Mouse (Mus musculus): ENCODE data around the gene Kcnj15. TPM values are rescaled to one million over a fixed set of nuclear protein-coding genes. Genes with fewer than 3 reads are reported as not detected.
A peak's percentile ranks its signal among the peaks of the same experiment; 100 is the strongest.

Kcnj15 gene
- 0.16 TPM in 1 of 2 replicates, not detected in the other for polyA plus RNA-seq (2014; fragmentation: Nextera tagmentation; extraction: Ambion mirVana)

DNA sequence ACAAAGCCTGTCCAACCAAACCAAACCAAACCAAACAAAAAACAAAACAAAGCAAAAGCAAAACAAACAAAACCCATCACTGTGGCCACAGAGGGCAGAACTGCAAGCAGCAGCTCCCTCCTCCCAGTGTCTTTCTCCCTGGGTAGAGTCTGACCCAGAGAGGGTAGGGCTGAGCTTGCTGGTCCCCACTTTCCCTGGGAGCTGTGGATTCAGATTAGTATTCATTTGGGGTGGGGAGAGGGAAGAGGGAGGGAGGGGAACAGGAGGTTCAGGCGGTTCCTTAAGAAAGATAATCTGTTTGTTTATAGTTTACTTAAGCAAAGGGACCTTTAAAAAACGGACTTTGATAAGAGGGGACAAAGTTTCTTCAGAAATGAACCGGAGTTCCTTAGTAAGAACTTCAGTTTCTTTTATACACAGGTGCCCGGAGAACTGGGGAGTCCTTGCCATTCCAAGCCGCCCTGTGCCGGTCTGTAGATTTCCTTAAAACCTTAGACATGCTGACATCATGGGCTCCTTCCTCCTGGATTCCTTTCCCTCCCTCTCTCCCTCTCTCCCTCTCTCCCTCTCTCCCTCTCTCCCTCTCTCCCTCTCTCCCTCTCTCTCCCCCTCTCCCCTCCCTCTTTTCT, at the start of gene Kcnj15:
Gene Kcnj15, plus strand, starts transcription at position 293 of the 629 bp plus-strand sequence.
- H3K9me3 ChIP-seq (ENCODE audit: control insufficient read depth, low read length), result no peaks in the 10 kb centered on the region
- no peak for ATAC-seq (ENCODE audit: low FRiP score)
- no peak within 1 kb of the TSS for H3K4me2 ChIP-seq
- WGBS, result 25% methylated on average over 6 of the region's 6 CpGs
- H3K27ac ChIP-seq (ENCODE audit: low read depth, low read length), result no peak within 1 kb of the TSS
- no peak within 1 kb of the TSS for H3K4me3 ChIP-seq (ENCODE audit: low read depth, low read length)
- H3K9ac ChIP-seq (ENCODE audit: low read length), result no peak within 1 kb of the TSS
- no peaks in the 10 kb centered on the region for H3K36me3 ChIP-seq (ENCODE audit: control insufficient read depth, insufficient read depth, low read length)
- H3K4me1 ChIP-seq (ENCODE audit: control insufficient read depth, insufficient read depth, low read length), result no peaks in the 10 kb centered on the region
- H3K27me3 ChIP-seq (ENCODE audit: control insufficient read depth, insufficient read depth, low read length), result no peaks in the 10 kb centered on the region
- DNase-seq (ENCODE audit: low spot score, missing footprints), result no peak

DNA sequence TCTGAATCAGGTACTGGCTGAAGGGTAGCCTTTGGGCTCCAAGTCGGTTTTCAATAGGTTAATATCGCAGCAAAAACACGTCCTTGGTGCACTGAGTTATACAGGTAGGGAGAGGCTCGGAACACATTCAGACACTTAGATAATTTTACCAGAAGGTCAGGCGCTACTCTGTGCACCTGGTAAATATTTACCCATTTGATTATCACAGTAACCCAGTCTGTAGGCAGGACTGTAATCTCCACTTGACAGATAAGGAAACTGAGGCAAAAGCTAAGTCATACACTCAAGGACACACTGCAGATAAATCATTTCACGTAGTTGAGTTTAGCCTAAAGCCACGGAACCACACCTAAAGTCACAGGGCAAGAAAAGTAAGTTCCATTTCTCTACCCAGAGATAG, 49.1 kb upstream of the Kcnj15 start:
- DNase-seq (ENCODE audit: low spot score, missing footprints), result no peak
- H3K27me3 ChIP-seq (ENCODE audit: control insufficient read depth, insufficient read depth, low read length), result no peaks in the 10 kb centered on the region
- H3K9me3 ChIP-seq (ENCODE audit: control insufficient read depth, low read length), result no peaks in the 10 kb centered on the region
- no peaks in the 10 kb centered on the region for H3K36me3 ChIP-seq (ENCODE audit: control insufficient read depth, insufficient read depth, low read length)
- H3K4me3 ChIP-seq (ENCODE audit: low read depth, low read length), result no peak overlapping the region
- ATAC-seq (ENCODE audit: low FRiP score), result no peak
- H3K4me1 ChIP-seq (ENCODE audit: control insufficient read depth, insufficient read depth, low read length), result no peaks in the 10 kb centered on the region
- no peak overlapping the region for H3K4me2 ChIP-seq
- WGBS, result 90% methylated on average over 7 of the region's 7 CpGs
- H3K9ac ChIP-seq (ENCODE audit: low read length), result no peak overlapping the region
- no peak overlapping the region for H3K27ac ChIP-seq (ENCODE audit: low read depth, low read length)

DNA sequence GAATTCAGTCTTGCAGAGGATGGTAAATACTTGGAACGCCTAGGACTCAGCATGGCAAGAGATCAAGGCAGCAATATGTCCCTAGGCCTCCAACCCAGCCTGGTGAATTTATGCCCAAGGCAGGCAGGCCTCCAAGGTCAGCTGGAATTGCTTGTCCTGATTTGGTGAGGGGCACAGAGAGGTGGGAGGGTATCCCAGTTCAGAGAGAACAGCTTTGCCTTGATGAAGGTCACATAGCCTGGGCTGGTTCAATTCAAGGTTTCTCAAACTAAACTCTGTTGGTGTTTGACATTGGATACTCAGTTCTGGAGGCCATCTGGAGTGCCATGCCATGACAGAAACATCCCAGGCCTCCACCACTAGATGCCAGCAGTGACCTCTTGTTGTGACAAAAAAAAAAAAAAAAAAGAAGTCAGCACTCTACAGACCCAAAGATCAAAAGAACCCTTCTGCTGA, 48.3 kb upstream of the Kcnj15 start:
- WGBS, result 73% methylated on average over 1 of the region's 1 CpGs
- no peak overlapping the region for H3K4me2 ChIP-seq

DNA sequence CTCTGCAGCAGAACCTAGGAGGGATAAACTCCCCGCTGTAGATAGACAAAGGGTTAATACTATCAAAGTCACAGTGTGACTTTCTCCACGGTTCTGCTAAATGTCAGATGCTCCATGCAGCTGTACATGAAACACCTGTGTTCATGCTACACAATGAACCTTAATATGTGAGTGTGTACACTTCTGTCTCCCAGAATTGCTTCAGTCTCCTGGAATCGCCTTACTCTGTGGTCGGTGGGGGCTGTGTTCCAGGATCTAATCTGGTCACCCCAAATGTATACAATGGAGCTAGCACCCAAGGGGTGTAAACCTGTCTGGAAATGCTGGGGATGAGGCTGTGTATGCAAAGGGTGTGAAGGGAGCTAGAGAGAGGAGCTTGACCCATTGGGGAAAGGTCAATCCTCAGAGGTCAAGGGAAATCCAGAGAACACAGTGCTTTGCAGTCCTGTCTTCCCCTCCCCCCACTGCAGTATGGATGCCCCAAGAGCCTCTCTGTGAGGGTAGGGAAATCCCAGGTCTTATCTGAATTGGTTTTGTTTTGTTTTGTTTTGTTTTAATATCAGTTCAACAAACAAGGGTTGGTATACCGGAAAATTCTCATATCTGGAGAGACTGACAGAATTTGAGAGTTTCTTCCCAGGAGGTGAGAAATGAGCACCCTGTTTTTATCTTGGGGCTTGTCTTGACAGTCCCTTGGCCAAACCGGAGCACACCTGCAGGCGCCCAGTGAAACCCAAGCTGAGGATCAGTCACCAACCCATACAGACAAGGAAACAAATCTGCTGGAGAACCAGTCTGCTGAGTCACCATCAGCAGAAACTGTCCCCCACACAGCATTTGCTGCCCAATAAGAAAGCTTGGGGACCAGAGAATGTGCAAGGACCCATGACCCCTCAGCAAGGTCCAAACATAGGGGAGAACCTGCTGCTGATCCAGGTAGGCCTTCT, 42.8 kb upstream of the Kcnj15 start:
- Histone ChIP-seq H3K9me3 (ENCODE audit: control insufficient read depth, low read length) (no peaks in the 10 kb centered on the region), H3K4me3 (ENCODE audit: low read depth, low read length) (no peak overlapping the region), H3K27me3 (ENCODE audit: control insufficient read depth, insufficient read depth, low read length) (no peaks in the 10 kb centered on the region), H3K4me1 (ENCODE audit: control insufficient read depth, insufficient read depth, low read length) (peaks cover 5% of the 10 kb centered on the region; the same call in 1 of the 2 replicates), H3K4me2 (no peak overlapping the region), H3K9ac (ENCODE audit: low read length) (no peak overlapping the region), H3K36me3 (ENCODE audit: control insufficient read depth, insufficient read depth, low read length) (no peaks in the 10 kb centered on the region), H3K27ac (ENCODE audit: low read depth, low read length) (no peak overlapping the region)
- peak; percentile 76 for DNase-seq (ENCODE audit: low spot score, missing footprints)
- no peak for ATAC-seq (ENCODE audit: low FRiP score)
- 72% methylated on average over 7 of the region's 7 CpGs for WGBS

More for the DNA sequence above, 48.3 kb upstream of the Kcnj15 start:
- H3K27ac ChIP-seq (ENCODE audit: low read depth, low read length), result no peak overlapping the region
- 0 out of 2 replicates have a peak, but pooled peaks cover 2% of the 10 kb centered on the region for H3K4me1 ChIP-seq (ENCODE audit: control insufficient read depth, insufficient read depth, low read length)
- ATAC-seq (ENCODE audit: low FRiP score), result no peak
- H3K4me3 ChIP-seq (ENCODE audit: low read depth, low read length), result no peak overlapping the region
- no peaks in the 10 kb centered on the region for H3K27me3 ChIP-seq (ENCODE audit: control insufficient read depth, insufficient read depth, low read length)
- no peak for DNase-seq (ENCODE audit: low spot score, missing footprints)
- no peak overlapping the region for H3K9ac ChIP-seq (ENCODE audit: low read length)
- no peaks in the 10 kb centered on the region for H3K36me3 ChIP-seq (ENCODE audit: control insufficient read depth, insufficient read depth, low read length)
- H3K9me3 ChIP-seq (ENCODE audit: control insufficient read depth, low read length), result no peaks in the 10 kb centered on the region

DNA sequence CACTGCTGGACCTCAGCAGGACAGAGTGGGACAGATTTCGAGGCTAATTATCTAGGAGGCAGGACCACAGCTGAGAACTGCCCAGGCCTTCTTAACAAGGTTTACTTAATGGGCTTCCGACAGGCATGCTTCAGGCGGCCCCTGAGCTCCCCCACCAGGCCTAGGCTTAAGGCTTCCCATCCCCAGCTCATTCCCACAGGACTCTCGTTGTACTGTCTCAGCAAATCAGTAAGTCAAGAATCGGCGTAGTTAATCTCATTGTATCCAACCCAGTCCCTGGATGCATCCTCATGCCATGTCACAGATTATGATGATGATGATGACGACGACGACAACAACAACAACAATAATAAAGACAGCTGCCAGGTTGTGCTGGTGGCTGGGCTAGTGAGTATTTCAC, 41.6 kb upstream of the Kcnj15 start:
- ATAC-seq (ENCODE audit: low FRiP score) (peak; percentile 27; the same call in 1 of the 2 replicates), DNase-seq (ENCODE audit: low spot score, missing footprints) (peak; percentile 78)
- Histone ChIP-seq H3K36me3 (ENCODE audit: control insufficient read depth, insufficient read depth, low read length) (no peaks in the 10 kb centered on the region), H3K9ac (ENCODE audit: low read length) (no peak overlapping the region), H3K27me3 (ENCODE audit: control insufficient read depth, insufficient read depth, low read length) (no peaks in the 10 kb centered on the region), H3K27ac (ENCODE audit: low read depth, low read length) (no peak overlapping the region), H3K4me3 (ENCODE audit: low read depth, low read length) (no peak overlapping the region), H3K4me2 (no peak overlapping the region), H3K4me1 (ENCODE audit: control insufficient read depth, insufficient read depth, low read length) (peaks cover 5% of the 10 kb centered on the region; the same call in 1 of the 2 replicates), H3K9me3 (ENCODE audit: control insufficient read depth, low read length) (no peaks in the 10 kb centered on the region)
- WGBS, result 69% methylated on average over 9 of the region's 9 CpGs

DNA sequence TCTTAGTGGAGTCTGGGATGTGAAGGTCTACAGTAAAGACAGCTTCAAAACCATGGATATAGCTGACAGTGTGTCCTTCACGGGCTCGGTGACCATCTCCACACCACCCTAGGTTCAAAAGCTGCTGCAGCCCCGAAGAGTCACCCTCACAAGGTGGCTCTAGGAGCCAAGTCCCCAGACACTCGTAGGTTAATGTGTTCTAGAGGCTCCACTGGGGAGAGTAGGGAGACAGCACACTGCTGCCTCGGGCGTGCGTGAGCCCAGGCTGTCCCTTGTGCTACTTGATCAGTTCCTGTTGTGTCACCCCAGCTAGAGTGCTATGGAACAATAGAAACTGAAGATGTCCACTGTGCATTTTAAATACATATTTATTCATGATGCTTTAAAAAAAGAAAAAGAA, 41.0 kb upstream of the Kcnj15 start:
- H3K9me3 ChIP-seq (ENCODE audit: control insufficient read depth, low read length), result no peaks in the 10 kb centered on the region
- H3K9ac ChIP-seq (ENCODE audit: low read length), result no peak overlapping the region
- H3K27me3 ChIP-seq (ENCODE audit: control insufficient read depth, insufficient read depth, low read length), result no peaks in the 10 kb centered on the region
- H3K27ac ChIP-seq (ENCODE audit: low read depth, low read length), result no peak overlapping the region
- H3K4me2 ChIP-seq, result no peak overlapping the region
- 91% methylated on average over 7 of the region's 7 CpGs for WGBS
- H3K4me1 ChIP-seq (ENCODE audit: control insufficient read depth, insufficient read depth, low read length), result peaks cover 5% of the 10 kb centered on the region; the same call in 1 of the 2 replicates
- DNase-seq (ENCODE audit: low spot score, missing footprints) (peak; percentile 64), ATAC-seq (ENCODE audit: low FRiP score) (no peak)
- H3K36me3 ChIP-seq (ENCODE audit: control insufficient read depth, insufficient read depth, low read length), result no peaks in the 10 kb centered on the region
- no peak overlapping the region for H3K4me3 ChIP-seq (ENCODE audit: low read depth, low read length)

DNA sequence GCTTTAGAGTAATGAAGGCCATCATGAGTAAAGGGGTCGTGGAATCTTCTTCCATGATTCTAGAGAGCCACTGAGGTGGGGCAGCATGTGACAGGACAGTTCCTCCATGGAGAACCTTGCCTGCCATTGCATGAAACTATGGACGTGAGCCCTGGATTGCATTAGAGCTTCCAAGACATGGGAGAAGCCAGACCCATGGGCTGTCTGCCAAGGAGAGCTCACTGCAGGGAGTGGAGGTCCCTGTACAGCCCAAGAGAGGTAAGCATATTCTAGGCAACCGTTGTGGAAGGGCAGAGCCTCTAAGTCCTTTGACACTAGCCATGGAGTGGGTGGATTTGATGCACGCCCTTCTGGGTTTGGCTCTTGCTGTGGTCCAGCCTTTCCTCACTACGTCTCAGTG, 40.5 kb upstream of the Kcnj15 start:
- Histone ChIP-seq H3K4me3 (ENCODE audit: low read depth, low read length) (no peak overlapping the region), H3K27me3 (ENCODE audit: control insufficient read depth, insufficient read depth, low read length) (no peaks in the 10 kb centered on the region), H3K9me3 (ENCODE audit: control insufficient read depth, low read length) (no peaks in the 10 kb centered on the region), H3K9ac (ENCODE audit: low read length) (no peak overlapping the region), H3K36me3 (ENCODE audit: control insufficient read depth, insufficient read depth, low read length) (no peaks in the 10 kb centered on the region), H3K4me1 (ENCODE audit: control insufficient read depth, insufficient read depth, low read length) (peaks cover 5% of the 10 kb centered on the region; the same call in 1 of the 2 replicates), H3K27ac (ENCODE audit: low read depth, low read length) (no peak overlapping the region), H3K4me2 (no peak overlapping the region)
- no peak for ATAC-seq (ENCODE audit: low FRiP score)
- peak; percentile 17 for DNase-seq (ENCODE audit: low spot score, missing footprints)
- 88% methylated on average over 5 of the region's 5 CpGs for WGBS

DNA sequence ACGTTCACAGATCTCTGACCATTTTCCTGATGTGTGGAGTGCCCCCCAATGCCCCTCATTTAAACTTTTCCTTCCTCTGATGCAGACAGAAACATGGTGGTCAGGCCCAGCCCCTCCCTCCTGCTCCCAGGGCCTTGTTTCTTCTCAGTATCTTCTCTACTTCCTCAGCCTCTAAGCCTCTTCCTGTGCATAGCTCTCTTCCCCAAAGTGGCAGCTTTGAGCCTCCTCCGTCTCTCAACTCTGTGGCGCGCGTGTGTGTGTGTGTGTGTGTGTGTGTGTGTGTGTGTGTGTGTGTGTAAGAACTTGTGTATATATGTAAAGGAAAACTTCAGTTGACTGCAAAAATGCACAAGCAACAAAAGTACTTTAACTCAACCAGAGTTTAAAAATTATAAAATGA, 38.6 kb upstream of the Kcnj15 start:
- no peaks in the 10 kb centered on the region for H3K36me3 ChIP-seq (ENCODE audit: control insufficient read depth, insufficient read depth, low read length)
- H3K27ac ChIP-seq (ENCODE audit: low read depth, low read length), result no peak overlapping the region
- no peak overlapping the region for H3K9ac ChIP-seq (ENCODE audit: low read length)
- H3K4me3 ChIP-seq (ENCODE audit: low read depth, low read length), result no peak overlapping the region
- no peaks in the 10 kb centered on the region for H3K9me3 ChIP-seq (ENCODE audit: control insufficient read depth, low read length)
- DNase-seq (ENCODE audit: low spot score, missing footprints), result peak; percentile 62
- H3K27me3 ChIP-seq (ENCODE audit: control insufficient read depth, insufficient read depth, low read length), result no peaks in the 10 kb centered on the region
- 94% methylated on average over 5 of the region's 5 CpGs for WGBS
- no peak for ATAC-seq (ENCODE audit: low FRiP score)
- no peak overlapping the region for H3K4me2 ChIP-seq
- H3K4me1 ChIP-seq (ENCODE audit: control insufficient read depth, insufficient read depth, low read length), result peaks cover 5% of the 10 kb centered on the region; the same call in 1 of the 2 replicates

DNA sequence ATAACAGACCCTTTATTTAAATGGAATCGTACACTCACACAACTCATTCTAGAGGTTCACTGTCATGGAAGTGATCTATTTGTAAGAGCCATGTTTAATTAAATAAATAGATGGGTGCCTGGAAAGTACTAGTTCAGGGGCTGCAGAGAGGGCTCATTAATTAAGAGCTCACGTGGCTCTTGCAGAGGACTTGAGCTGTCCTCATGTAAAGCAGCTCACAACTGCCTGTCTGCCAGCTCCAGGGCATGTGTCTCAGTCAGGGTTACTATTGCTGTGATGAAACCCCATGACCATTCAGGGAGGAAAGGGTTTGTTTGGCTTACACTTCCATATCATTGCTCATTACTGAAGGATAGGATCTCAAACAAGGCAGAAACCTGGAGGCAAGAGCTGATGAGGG, 37.9 kb upstream of the Kcnj15 start:
- ATAC-seq (ENCODE audit: low FRiP score) (no peak), DNase-seq (ENCODE audit: low spot score, missing footprints) (no peak)
- Histone ChIP-seq H3K4me3 (ENCODE audit: low read depth, low read length) (no peak overlapping the region), H3K27ac (ENCODE audit: low read depth, low read length) (no peak overlapping the region), H3K9me3 (ENCODE audit: control insufficient read depth, low read length) (no peaks in the 10 kb centered on the region), H3K4me2 (no peak overlapping the region), H3K36me3 (ENCODE audit: control insufficient read depth, insufficient read depth, low read length) (no peaks in the 10 kb centered on the region), H3K9ac (ENCODE audit: low read length) (no peak overlapping the region), H3K27me3 (ENCODE audit: control insufficient read depth, insufficient read depth, low read length) (no peaks in the 10 kb centered on the region), H3K4me1 (ENCODE audit: control insufficient read depth, insufficient read depth, low read length) (peaks cover under 1% of the 10 kb centered on the region; the same call in 1 of the 2 replicates)
- WGBS, result 67% methylated on average over 2 of the region's 2 CpGs

Measured in midbrain, embryonic 11.5 days (tissue).